Mouse (Mus musculus) cerebellum, adult 11-12 months (tissue): ENCODE results near the gene Mrpl45.

ENCODE experiments used
- DNase-seq: peaks from one replicate; pipeline ENCODE4 v3.0.0; 2022

The Mrpl45 gene

DNA sequence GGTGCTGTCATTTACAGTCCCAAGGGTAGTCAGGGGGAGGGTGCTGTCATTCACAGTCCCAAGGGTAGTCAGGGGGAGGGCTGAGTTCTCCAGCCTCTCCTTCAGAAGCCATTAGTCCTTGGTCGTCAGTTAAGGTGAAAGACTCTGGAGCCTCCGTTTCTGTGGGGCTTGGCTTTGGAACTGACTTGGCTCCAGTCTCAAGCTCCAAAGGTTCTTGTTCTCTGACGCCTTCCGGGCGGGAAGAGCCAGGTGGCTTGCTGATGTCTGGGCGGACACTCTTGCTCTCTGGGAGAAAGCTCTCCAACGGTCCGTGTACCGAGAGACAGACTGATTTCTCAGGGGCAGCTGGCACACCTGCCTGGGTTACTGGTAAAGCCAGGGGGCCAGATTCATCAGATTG is 18.9 kb downstream of the Mrpl45 start:
- DNase-seq = no peak

DNA sequence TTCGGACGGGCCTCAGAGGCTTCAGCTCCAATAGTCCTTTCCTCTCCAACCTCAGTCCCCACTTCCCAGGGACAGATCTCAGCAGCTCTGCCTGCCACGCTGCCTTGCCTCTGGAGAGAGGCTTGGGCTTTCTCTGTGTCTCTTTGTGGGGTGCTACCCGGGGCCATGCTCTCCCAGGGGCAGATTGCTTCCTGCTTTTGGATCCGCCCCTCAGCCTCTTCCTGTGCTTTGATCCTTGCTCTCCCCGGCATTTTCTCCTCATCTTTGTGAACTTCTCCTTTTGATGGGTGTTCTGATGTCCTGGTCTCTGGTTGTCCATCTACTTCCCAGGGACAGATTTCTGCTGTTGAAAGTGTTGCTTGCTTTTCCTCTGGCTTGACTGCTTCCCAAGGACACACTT is 20.7 kb downstream of the Mrpl45 start:
- no peak for DNase-seq

DNA sequence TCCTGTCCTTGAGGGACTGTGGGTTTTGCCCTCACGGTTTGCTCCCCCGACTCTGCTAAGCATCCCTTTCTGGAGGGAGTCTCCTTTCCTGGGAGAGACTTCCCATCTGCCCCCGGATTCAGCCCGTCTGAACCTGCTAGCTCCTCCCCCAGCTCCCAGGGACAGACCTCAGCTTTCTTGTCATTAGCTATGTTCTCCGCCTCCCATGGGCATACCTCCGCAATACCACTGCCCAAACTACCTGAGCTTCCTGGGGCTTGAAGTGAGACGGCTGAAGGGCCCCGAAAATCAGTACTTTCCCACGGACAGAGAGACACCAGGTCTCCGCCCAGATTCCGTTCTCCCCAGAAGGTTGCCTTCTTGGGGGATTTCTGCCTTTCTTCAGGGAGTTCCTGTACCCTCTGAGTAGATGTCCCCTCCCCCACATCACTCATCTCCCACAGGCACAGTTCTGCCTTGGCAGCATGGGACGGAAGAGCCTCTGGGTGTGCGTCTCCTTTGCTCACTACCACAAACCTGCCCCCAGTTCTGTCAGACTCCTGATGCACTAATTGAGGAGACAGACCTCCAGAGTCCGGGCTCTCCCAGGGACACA is 21.3 kb downstream of the Mrpl45 start:
- no peak for DNase-seq

DNA sequence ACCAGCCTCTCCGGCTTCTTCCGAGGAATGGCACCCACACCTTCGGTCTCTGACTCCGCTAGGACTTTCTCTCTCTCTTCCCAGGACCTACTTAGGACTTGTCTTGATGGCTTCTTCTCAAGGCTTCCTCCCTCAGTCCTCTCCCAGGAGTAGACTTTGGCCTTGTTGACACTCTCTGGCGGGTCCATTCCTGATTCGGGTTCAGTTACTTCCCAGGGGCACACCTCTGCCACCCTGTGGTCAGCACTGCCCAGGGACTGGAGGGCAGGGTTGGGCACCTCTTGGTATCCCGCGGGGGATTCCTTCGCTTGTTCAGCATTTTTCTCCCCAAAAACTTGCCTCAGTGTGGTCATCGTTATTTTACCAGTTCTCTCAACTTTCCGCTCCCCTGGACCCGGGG is 21.8 kb downstream of the Mrpl45 start:
- no peak for DNase-seq

DNA sequence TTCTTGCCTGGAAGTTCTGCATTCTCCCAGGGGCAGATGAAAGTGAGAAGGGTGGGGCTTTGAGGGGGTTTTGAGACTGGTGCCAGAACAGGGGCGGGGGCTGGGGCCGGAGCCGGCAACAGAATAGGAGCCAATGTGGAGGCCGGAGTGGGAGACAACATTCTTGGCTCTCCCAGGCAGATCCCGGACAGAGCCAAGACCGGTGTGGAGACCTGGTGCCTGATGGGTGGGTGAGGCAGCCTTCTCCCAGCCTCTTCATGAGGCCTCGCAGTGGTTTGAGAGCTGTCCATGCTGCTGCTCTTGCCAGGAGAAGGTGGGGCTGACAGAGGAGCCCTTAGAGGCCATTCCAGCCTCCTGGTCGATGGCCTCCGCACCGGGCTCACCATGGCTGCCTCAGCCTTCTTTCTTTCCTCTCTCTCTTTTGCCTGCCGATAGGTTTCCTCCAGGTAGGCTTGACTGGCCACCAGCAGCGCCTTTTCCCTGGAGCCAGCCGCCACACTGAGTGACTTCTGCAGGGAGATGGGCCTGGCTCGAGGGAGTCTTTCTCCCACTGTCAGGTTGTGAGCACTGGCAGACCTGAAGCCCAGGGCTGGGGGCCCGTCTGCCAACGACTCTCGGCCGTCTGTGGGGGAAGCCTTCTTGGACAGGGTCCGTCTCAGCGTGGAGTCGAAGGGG is 22.9 kb downstream of the Mrpl45 start:
- no peak for DNase-seq

DNA sequence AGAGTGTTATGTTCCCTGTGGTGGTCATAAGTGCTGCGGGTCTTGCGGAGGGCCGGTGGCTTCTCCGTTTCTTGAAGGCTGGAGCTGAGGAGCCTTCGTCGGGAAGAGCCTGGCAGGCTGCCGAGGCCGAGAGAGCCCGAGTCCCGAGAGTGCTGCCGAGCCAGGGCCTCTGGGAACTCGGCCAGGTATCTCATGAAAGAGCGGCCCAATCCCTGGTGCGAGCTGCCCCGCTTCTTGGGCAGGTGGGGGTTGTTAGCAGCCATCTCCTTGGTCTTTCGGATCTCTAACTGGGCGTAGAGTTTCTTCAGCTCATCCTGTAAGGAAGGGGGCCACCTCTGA is 23.4 kb downstream of the Mrpl45 start:
- peak; percentile 80 for DNase-seq

DNA sequence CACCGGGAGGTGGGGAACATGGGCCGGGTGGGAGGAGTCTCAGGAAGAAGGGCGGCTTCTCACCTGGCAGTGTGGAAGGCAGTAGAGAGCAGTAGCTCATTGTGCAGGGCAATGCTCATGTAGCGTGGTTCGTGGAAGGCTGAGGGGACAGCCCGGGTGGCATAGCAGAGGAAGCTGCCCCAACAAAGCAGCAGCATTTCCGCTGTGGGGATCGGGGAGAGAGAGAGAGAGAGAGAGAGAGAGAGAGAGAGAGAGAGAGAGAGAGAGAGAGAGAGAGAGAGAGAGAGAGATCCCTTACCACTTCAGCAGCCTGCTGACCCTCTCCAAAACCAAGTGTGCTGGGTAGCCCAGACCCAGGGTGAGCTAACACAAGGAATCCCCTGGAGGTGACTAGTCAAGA is 27.7 kb downstream of the Mrpl45 start:
- DNase-seq = no peak

DNA sequence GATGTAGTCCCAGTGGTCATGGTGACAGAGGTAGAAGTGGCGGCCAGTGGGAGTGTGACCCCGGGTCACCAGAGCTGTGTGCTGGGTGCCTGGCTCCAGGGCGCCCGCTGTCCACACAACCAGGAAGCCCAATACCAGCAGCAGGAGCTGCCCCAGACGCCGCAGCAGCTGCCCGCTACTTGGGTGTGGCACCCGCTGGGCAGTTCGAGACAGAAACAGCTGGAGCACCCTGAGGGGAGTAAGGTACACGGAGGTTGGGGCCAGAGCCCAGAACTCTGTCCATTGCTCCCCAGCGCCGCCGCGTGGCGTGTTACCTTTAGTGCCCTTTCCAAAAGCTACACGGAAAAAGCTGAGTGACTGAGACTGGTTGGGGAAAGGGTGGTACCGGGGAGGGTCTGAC is 28.1 kb downstream of the Mrpl45 start:
- no peak for DNase-seq

DNA sequence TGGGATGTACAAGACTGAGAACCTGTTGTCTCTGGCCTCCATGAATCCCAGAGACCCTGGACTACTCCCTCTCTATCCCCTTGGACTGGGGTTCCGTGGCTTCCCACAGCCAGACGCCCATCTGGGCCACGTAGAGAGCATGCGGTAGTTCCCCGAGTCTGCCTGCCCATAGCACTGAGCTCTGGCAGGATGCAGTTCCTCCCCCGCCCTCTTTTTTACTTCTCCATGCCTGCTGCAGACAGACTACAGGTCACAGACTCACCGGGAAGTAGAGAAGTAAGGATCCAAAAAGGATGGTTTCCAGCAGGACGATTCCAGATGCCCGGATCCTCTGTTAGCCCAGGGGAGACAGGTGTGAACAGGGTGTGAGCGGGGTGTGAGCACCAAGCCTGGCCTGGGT is 29.9 kb downstream of the Mrpl45 start:
- DNase-seq = no peak

DNA sequence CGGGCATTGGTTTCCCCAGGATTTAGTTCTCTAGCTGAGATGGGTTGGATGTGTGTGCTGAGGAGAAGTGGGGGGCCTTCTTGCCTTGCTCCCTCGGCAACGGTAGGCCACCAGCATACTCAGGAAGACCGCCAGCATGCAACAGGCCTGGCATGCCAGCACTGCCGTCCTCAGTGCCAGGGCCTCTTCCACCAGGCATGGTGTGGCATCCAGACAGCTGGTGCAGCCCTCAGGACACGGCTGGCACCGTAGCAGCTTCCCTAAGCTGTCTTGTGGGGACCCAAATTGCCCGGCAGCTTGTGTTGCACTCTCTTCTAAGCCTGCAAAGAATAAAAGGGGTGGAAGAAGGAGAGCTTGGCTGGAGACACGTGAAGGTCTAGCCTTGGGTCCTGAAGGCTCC is 30.9 kb downstream of the Mrpl45 start:
- DNase-seq = peak; percentile 73

DNA sequence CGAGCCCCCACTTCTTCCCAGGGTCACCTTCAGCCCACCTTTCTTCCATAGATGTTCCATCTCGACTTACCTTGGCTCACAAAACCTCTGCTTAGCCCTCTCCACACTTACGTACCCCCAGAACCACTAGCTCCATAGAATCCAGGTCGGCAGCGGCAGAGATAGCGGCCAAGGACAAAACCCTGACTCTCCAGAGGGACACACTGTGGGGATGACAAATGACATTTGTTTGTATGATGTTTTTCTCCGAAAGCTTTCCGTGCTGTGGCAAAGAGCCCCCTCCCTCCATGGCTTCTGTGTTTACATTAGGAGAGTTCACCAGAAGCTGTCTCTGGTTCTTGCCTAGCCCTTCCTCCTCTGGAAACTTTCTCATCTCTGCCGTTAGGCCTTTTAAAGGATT is 31.8 kb downstream of the Mrpl45 start:
- DNase-seq = no peak

DNA sequence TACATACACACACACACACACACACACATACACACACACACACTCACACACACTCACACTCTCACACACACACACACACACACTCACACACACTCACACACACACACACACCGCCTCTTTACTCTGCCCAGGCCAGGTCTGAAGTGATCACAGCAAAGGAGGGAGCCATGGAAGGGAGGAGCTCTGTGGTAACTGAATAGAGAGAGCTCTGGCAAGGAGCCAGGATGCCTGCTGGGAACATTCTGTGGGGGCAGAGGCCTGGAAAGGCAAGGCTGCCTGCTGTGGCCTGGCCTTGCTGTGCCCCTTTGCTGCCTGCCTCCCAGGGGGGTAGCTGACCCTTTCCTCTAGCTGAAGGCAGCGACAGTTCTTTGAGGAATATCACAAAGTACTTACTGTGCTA is 34.5 kb downstream of the Mrpl45 start:
- DNase-seq = peak; percentile 75

DNA sequence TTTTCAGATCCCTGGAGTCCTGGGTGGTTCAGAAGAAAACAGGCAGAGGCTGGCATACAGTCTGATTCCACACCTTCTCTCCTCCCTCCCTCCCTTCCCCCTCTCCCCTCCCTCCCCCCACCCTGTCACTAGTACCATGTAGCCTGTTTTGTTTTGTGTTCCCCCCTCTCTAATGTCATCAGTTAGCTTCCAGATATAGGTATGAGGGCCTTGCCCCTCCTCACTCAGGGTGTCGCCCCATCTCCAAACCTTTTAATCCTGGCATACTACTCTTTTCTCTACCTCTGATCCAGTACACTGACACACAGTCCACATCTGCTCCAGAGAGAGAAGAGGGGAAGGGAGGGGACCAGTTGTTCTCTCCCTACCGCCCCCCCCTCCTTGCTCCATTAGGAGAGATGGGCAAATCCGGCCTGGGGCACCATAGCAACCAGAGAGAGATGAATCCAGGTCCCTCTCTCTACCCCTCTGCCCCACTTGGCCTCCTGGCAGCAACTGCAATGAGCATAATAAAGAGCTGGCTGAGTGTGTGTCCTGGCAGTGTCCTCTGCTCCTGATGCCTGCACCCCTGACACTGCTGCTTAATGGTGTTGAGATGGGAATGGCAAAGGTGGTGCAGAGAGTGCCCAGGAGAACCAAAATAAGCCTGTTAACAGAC is 36.6 kb downstream of the Mrpl45 start, which contains the start of gene Gpr179:
TSS of gene Gpr179 (minus strand) at position 51 of the 658 bp plus-strand sequence.
- DNase-seq = no peak

DNA sequence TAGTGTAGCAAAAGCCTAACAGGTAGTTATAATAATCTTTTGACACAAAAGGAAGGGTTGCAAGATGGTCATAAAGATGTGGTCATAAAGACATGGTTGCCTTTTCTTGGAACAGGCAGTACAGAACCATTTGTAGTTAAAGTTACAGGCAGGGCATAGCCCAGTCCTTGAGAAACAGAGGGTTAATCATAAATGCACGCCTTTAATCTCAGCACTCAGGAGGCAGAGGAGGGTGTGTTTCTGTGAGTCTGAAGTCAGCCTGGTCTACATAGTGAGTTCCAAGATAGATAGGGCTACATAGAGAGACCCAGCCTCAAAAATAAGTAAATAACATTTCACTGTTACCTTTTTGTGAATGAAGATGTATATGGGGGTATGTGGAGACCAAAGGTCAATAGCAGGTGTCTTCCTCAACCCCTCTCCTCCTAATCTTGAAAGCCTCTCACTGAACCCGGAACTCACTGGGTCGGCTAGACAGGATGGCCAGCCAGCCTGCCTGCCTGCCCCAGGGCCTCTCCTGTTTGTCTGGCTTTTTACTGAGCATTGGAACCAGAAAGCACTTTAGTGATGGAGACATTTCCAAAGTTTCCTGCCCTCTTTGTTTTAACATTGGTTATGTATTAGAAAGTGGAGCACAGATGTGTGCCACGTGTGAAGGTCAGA is 37.5 kb downstream of the Mrpl45 start:
- DNase-seq = no peak

DNA sequence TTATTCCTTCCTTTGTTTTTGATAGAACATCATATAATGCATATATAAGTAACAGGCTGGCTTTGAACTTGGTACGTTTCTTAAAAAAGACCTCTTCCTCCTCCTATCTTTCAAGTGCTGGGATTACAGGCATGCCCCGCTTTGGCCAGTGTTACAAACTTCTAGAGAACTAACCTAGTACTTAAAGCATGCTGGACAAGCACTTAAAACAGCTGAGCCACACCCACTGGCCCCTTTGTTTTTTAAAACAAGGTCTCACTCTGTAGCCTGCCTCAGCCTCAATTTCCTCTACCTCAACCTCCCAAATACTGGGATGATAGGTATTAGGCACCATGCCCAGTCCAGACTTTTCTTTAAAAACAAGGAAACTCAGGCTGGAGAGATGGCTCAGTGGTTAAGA is 39.1 kb downstream of the Mrpl45 start:
- no peak for DNase-seq

DNA sequence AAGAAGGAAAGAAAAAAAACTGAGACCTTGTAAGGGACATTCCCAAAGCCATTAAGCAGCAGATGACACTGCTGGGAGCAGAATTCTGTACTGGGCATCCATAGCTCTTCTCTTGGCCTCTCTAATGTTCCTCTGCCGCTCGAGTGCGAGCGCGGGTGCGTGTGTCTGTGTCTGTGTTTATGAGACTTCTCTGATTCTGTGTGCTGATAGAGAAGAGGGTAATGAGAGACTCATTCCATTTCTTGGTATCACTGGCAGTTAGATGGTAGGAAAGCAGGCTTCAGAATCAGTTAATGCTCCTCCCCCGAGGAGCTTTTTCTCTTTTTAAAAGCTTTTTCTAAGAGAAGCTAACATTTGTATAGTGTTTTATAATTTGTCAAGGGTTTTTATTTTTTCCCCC is 39.7 kb downstream of the Mrpl45 start:
- DNase-seq = no peak

DNA sequence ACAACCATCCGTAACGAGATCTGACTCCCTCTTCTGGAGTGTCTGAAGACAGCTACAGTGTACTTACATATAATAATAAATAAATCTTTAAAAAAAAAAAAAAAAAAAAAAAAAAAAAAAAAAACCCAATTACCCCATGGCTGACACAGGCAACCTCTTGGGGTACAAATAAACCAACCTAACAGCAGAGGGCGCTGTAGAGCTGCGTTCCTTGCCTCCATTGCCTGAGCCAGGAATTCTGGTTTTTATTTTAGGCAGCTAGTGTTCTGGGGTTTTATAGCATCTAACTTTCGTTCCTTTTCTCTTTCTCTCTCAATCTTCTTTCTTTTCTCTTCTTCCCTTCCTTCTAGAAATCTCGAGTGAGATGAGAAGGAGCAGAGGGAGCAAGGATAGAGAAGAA is 42.1 kb downstream of the Mrpl45 start:
- peak; percentile 59 for DNase-seq

DNA sequence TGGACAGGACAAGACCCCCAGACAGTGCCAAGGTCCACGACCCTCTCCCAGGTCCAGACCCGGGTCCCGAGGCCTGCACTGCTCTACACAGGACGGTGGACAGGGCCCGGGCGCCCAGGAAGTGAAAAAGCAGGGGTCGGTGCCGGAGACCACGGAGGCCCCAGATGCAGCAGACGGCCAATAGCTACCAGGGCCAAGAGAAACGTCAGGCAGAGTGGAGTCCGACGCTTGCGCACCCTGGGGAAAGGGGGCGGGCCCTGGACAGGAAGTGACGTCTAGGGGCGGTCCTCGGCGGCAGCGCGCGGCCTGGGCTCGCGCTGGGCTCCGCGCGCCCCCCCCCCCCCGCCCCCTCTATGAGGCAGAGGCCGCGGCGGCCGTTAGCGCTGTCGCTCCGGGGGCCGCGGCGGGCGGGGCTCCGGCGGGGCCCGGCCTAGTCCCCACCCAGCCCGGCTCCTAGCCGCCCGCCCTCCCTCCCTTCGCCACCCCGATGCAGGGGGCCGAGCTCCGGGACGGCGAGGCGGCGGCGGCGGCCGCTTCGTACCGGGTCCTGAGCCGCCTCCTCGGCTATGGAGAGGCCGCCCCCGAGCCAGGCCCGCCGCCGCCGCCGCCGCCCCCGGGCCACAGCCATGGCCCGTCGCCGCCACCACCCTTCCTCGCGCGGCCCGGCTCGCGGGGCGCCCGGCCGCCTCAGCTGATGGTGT is 46.6 kb downstream of the Mrpl45 start, which contains the start of gene Socs7:
TSS of gene Socs7 (plus strand) at position 604 of the 701 bp plus-strand sequence.
- peak; percentile 94 for DNase-seq

DNA sequence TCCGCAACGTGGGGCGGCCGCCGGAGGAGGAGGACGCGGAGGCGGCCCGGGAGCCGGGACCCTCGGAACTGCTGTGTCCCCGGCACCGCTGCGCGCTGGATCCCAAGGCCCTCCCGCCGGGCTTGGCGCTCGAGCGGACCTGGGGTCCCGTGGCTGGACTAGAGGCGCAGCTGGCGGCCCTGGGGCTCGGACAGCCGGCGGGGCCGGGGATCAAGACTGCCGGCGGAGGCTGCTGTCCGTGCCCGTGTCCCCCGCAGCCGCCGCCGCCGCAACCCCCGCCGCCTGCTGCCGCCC is 47.1 kb downstream of the Mrpl45 start:
- peak; percentile 60 for DNase-seq

DNA sequence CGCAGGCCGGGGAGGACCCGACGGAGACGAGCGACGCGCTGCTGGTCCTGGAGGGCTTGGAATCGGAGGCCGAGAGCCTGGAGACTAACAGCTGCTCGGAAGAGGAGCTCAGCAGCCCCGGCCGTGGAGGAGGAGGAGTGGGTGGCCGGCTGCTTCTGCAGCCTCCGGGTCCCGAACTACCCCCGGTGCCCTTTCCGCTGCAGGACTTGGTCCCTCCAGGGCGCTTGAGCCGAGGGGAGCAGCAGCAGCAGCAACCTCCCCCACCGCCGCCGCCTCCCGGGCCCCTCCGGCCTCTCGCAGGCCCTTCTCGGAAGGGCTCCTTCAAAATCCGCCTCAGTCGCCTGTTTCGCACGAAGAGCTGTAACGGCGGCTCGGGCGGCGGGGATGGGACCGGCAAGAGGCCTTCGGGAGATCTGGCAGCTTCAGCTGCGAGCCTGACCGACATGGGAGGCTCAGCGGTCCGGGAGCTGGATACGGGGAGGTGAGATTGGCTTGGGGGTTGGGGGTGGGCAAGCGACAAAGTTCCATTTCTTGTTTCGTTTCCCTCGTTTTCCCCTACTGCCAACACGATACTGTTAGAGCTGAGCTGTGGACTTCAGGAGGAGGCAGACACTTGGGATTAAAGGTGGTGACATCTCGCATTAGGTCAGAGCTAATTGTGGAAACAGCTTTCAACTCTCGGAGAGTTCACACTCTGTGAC is 47.6 kb downstream of the Mrpl45 start:
- peak; percentile 42 for DNase-seq

DNA sequence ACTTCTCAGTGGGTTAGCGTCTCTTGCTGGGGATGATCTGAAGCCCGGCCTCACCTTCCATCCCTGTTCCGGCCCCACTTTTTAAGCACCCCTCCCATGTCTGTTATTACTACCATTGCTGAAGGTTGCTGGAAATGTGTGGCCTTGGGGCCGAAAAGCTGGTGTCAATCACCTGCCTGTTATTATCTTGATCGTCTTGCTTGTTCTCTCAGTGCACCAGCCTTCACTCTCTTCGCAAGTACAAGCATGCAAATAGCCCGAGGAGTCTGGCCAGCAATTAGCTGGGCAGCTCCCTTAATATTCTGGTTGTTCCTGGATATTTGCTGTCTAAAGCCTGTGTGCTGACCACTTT is 48.1 kb downstream of the Mrpl45 start:
- peak; percentile 34 for DNase-seq

DNA sequence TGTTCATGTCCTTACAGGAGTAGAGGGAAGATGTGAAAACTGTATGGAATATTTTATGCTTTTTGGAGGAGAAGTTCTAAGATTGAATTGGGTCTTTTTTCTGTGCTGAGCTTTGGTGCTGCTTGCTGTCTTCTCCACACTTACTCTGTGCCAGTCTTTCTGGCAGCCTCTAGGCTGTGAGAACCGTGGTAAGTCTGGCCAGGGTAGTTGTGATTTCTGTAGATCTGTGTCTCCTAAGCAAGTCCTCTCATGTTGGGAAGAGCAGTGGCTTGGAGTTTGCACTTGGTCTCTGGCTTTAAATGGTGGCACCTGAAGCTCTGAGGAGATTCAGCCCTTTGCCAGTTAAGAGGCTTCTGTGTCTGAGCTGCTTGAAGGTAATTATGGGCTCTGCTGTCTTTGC is 50.0 kb downstream of the Mrpl45 start:
- DNase-seq = no peak

DNA sequence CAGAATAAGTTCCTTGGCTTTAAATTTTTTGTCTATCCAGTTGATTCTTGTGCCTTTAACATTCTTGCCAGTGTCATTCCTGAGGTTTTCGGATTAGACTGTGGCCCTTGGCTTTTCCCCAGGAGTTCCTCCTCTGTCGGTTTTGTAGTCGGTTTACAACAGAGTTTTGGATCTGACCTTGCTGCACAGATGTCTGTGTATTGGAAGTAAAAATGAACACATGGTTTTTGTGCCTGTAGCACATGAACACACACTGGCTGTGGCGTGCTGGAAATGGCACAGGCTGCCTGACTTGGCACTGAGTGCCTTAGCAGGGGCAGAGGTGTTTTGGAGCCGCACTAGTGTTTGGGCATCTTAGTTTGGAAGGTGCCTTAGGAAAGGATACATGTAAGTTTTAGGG is 53.0 kb downstream of the Mrpl45 start:
- peak; percentile 63 for DNase-seq
